Mouse (Mus musculus) cerebellum, adult 9-10 months (tissue): ENCODE results near the gene Banf1.
A peak's percentile ranks its signal among the peaks of the same experiment; 100 is the strongest.
"Not testable (repeated sequence)": the region's sequence is repeated elsewhere in the genome, so short reads cannot be mapped to it uniquely, and the experiment has no call there.

ENCODE experiments used
- DNase-seq: peaks from one replicate; pipeline ENCODE4 v3.0.0; 2022

The Banf1 gene

GRCm38 (mm10) chr19:5372724-5373123 lies 5.8 kb upstream of the Banf1 start:
- DNase-seq: no peak

GRCm38 (mm10) chr19:5370932-5371331 lies 4.0 kb upstream of the Banf1 start:
- no peak for DNase-seq

GRCm38 (mm10) chr19:5367455-5367854 lies 487 bp upstream of the Banf1 start:
- no peak for DNase-seq

- peak; percentile 97 for DNase-seq
Measured at GRCm38 (mm10) chr19:5366175-5367052, 554 bp downstream of the Banf1 start, which contains the start of gene Eif1ad. Gene Eif1ad, plus strand, starts transcription at chr19:5366741.

GRCm38 (mm10) chr19:5365751-5366150 lies 1.2 kb downstream of the Banf1 start:
- DNase-seq: peak; percentile 42

- DNase-seq: no peak
Measured at GRCm38 (mm10) chr19:5364124-5364523, 2.8 kb downstream of the Banf1 start.

- no peak for DNase-seq
Measured at GRCm38 (mm10) chr19:5362186-5362585, 4.8 kb downstream of the Banf1 start.

GRCm38 (mm10) chr19:5356080-5356479 lies 10.9 kb downstream of the Banf1 start:
- DNase-seq: no peak

- DNase-seq: no peak
Measured at GRCm38 (mm10) chr19:5353609-5354008, 13.4 kb downstream of the Banf1 start.

GRCm38 (mm10) chr19:5349502-5349873 lies 17.5 kb downstream of the Banf1 start, which contains the start of gene Cst6:
Gene Cst6, minus strand, starts transcription at chr19:5349574.
- not testable (repeated sequence) for DNase-seq

- DNase-seq: peak; percentile 78
Measured at GRCm38 (mm10) chr19:5348526-5349501, 18.2 kb downstream of the Banf1 start.

- DNase-seq: no peak
Measured at GRCm38 (mm10) chr19:5348064-5348463, 18.9 kb downstream of the Banf1 start.

GRCm38 (mm10) chr19:5345297-5346131 lies 21.5 kb downstream of the Banf1 start:
- no peak for DNase-seq

- DNase-seq: no peak
Measured at GRCm38 (mm10) chr19:5341360-5341759, 25.6 kb downstream of the Banf1 start.

- peak; percentile 85 for DNase-seq
Measured at GRCm38 (mm10) chr19:5337975-5338374, 29.0 kb downstream of the Banf1 start.

- DNase-seq: no peak
Measured at GRCm38 (mm10) chr19:5335441-5335840, 31.5 kb downstream of the Banf1 start, which contains the start of gene Catsper1. Gene Catsper1, plus strand, starts transcription at chr19:5335741.

GRCm38 (mm10) chr19:5334741-5335140 lies 32.2 kb downstream of the Banf1 start:
- no peak for DNase-seq

GRCm38 (mm10) chr19:5327970-5328369 lies 39.0 kb downstream of the Banf1 start:
- DNase-seq: no peak

- no peak for DNase-seq
Measured at GRCm38 (mm10) chr19:5323801-5324200, 43.2 kb downstream of the Banf1 start.
